Mouse (Mus musculus): ENCODE results near the gene Inafm1. TPM values are rescaled to one million over a fixed set of nuclear protein-coding genes. Genes with fewer than 3 reads are reported as not detected.
"Not testable (repeated sequence)": the region's sequence is repeated elsewhere in the genome, so short reads cannot be mapped to it uniquely, and the experiment has no call there.

Inafm1 gene
- polyA plus RNA-seq, 1 experiment: 11.7 TPM

- TF ChIP-seq POLR2A (IDR thresholded peaks at IDR 0.05; ENCODE audit: borderline replicate concordance, low read depth, low read length) (no peak), CTCF (IDR thresholded peaks at IDR 0.05; ENCODE audit: low read depth, low read length) (no peak)
- Histone ChIP-seq H3K4me3 (ENCODE audit: insufficient read depth, low read length) (peak overlapping the region; percentile 99), H3K27ac (ENCODE audit: insufficient read depth, low read depth, low read length) (peak overlapping the region; percentile 97), H3K4me1 (ENCODE audit: control insufficient read depth, insufficient read depth, low read length) (peaks cover 28% of the 10 kb centered on the region)
These were observed 38.1 kb upstream of the Inafm1 start for GRCm38 (mm10) chr7:16311453-16312004.

GRCm38 (mm10) chr7:16310521-16311452 lies 37.4 kb upstream of the Inafm1 start:
- Histone ChIP-seq H3K4me1 (ENCODE audit: control insufficient read depth, insufficient read depth, low read length) (peaks cover 35% of the 10 kb centered on the region), H3K4me3 (ENCODE audit: insufficient read depth, low read length) (peak overlapping the region; percentile 99), H3K27ac (ENCODE audit: insufficient read depth, low read depth, low read length) (peak overlapping the region; percentile 97)
- no peak for TF ChIP-seq POLR2A (IDR thresholded peaks at IDR 0.05; ENCODE audit: borderline replicate concordance, low read depth, low read length)
- TF ChIP-seq CTCF (IDR thresholded peaks at IDR 0.05; ENCODE audit: low read depth, low read length): no peak

- Histone ChIP-seq H3K27ac (ENCODE audit: insufficient read depth, low read depth, low read length) (peak overlapping the region; percentile 97), H3K4me1 (ENCODE audit: control insufficient read depth, insufficient read depth, low read length) (peaks cover 33% of the 10 kb centered on the region), H3K4me3 (ENCODE audit: insufficient read depth, low read length) (peak overlapping the region; percentile 99)
- peak; percentile 37 for TF ChIP-seq CTCF (IDR thresholded peaks at IDR 0.05; ENCODE audit: low read depth, low read length)
- TF ChIP-seq POLR2A (IDR thresholded peaks at IDR 0.05; ENCODE audit: borderline replicate concordance, low read depth, low read length): no peak
These were observed 36.7 kb upstream of the Inafm1 start for GRCm38 (mm10) chr7:16310020-16310520.

GRCm38 (mm10) chr7:16309318-16310019 lies 36.1 kb upstream of the Inafm1 start:
- TF ChIP-seq POLR2A (IDR thresholded peaks at IDR 0.05; ENCODE audit: borderline replicate concordance, low read depth, low read length) (no peak; the same call in 1 of the 2 replicates), CTCF (IDR thresholded peaks at IDR 0.05; ENCODE audit: low read depth, low read length) (no peak)
- Histone ChIP-seq H3K4me3 (ENCODE audit: insufficient read depth, low read length) (peak overlapping the region; percentile 97), H3K27ac (ENCODE audit: insufficient read depth, low read depth, low read length) (peak overlapping the region; percentile 96), H3K4me1 (ENCODE audit: control insufficient read depth, insufficient read depth, low read length) (peaks cover 29% of the 10 kb centered on the region)

GRCm38 (mm10) chr7:16308555-16309317 lies 35.3 kb upstream of the Inafm1 start:
- TF ChIP-seq POLR2A (IDR thresholded peaks at IDR 0.05; ENCODE audit: borderline replicate concordance, low read depth, low read length): no peak
- no peak; the same call in 1 of the 2 replicates for TF ChIP-seq CTCF (IDR thresholded peaks at IDR 0.05; ENCODE audit: low read depth, low read length)
- H3K4me1 ChIP-seq (ENCODE audit: control insufficient read depth, insufficient read depth, low read length): peaks cover 26% of the 10 kb centered on the region
- H3K27ac ChIP-seq (ENCODE audit: insufficient read depth, low read depth, low read length): peak overlapping the region; percentile 96
- peak overlapping the region; percentile 62 for H3K4me3 ChIP-seq (ENCODE audit: insufficient read depth, low read length)

- Histone ChIP-seq H3K4me1 (ENCODE audit: control insufficient read depth, insufficient read depth, low read length) (peaks cover 26% of the 10 kb centered on the region), H3K4me3 (ENCODE audit: insufficient read depth, low read length) (peak within 1 kb of the TSS; percentile 62)
These were observed 34.7 kb upstream of the Inafm1 start, which contains the start of gene Bbc3 for GRCm38 (mm10) chr7:16308093-16308492. Bbc3 (plus strand) TSS chr7:16308393.

GRCm38 (mm10) chr7:16307141-16307540 lies 33.7 kb upstream of the Inafm1 start:
- peak overlapping the region; percentile 96 for H3K27ac ChIP-seq (ENCODE audit: insufficient read depth, low read depth, low read length)

More at GRCm38 (mm10) chr7:16308093-16308492, 34.7 kb upstream of the Inafm1 start, which contains the start of gene Bbc3:
- H3K27ac ChIP-seq (ENCODE audit: insufficient read depth, low read depth, low read length): peak within 1 kb of the TSS; percentile 96

GRCm38 (mm10) chr7:16299419-16300035 lies 26.1 kb upstream of the Inafm1 start:
- Histone ChIP-seq H3K4me3 (ENCODE audit: insufficient read depth, low read length) (peak overlapping the region; percentile 46), H3K4me1 (ENCODE audit: control insufficient read depth, insufficient read depth, low read length) (peaks cover 34% of the 10 kb centered on the region), H3K27ac (ENCODE audit: insufficient read depth, low read depth, low read length) (peak overlapping the region; percentile 17; the same call in 1 of the 2 replicates)
- TF ChIP-seq CTCF (IDR thresholded peaks at IDR 0.05; ENCODE audit: low read depth, low read length) (no peak), POLR2A (IDR thresholded peaks at IDR 0.05; ENCODE audit: borderline replicate concordance, low read depth, low read length) (no peak)

More at GRCm38 (mm10) chr7:16307141-16307540, 33.7 kb upstream of the Inafm1 start:
- not testable (repeated sequence) for H3K4me3 ChIP-seq (ENCODE audit: insufficient read depth, low read length)
- H3K4me1 ChIP-seq (ENCODE audit: control insufficient read depth, insufficient read depth, low read length): peaks cover 26% of the 10 kb centered on the region

Measured in bone marrow macrophage, adult 2 months (primary cell).